Mouse (Mus musculus) liver, postnatal 0 days (tissue): ENCODE data around the gene Mmd2. TPM values are rescaled to one million over a fixed set of nuclear protein-coding genes. Genes with fewer than 3 reads are reported as not detected.

ENCODE experiments used
- ATAC-seq: fragments of 200-750 bp; cut with Nextera tagmentation; 2 replicates; pipeline ENCODE4 v1.8.0; 2017; ENCODE audit warnings: mild to moderate bottlenecking, moderate library complexity
- DNase-seq: peaks from one replicate; pipeline ENCODE4 v3.0.0-alpha.2; 2016
- H3K27ac ChIP-seq: fragments of 300-500 bp; sonication (generic); 2 replicates; pipeline ENCODE4 v1.5.1; 2014; ENCODE audit warnings: antibody characterized with exemption, moderate library complexity, mild to moderate bottlenecking, low read depth
- H3K27me3 ChIP-seq: fragments of 300-500 bp; sonication (generic); 2 replicates; pipeline ENCODE4 v1.6.1; 2014; ENCODE audit warnings: low read length, control low read depth, mixed read lengths; ENCODE audit not compliant: insufficient read depth
- H3K36me3 ChIP-seq: fragments of 300-500 bp; sonication (generic); replicated peaks from 2 replicates; pipeline ENCODE4 v1.6.1; 2014; ENCODE audit warnings: mild to moderate bottlenecking, control low read depth, low read length, moderate library complexity, mixed read lengths; ENCODE audit not compliant: insufficient read depth
- H3K4me1 ChIP-seq: fragments of 300-500 bp; sonication (generic); 2 replicates; pipeline ENCODE4 v1.6.1; 2014; ENCODE audit warnings: antibody characterized with exemption, mild to moderate bottlenecking, control low read depth; ENCODE audit not compliant: insufficient read depth
- H3K4me2 ChIP-seq: fragments of 300-500 bp; sonication (generic); 2 replicates; pipeline ENCODE4 v1.6.1; 2014; ENCODE audit warnings: low read depth, mild to moderate bottlenecking, low read length, moderate library complexity, mixed read lengths
- H3K4me3 ChIP-seq: fragments of 300-500 bp; sonication (generic); 2 replicates; pipeline ENCODE4 v1.5.1; 2014; ENCODE audit warnings: low read depth, low read length
- H3K9ac ChIP-seq: fragments of 300-500 bp; sonication (generic); replicated peaks from 2 replicates; pipeline ENCODE4 v1.6.1; 2014; ENCODE audit warnings: mild to moderate bottlenecking, moderate library complexity
- H3K9me3 ChIP-seq: fragments of 300-500 bp; sonication (generic); 2 replicates; pipeline ENCODE4 v1.6.1; 2016; ENCODE audit warnings: mild to moderate bottlenecking, control low read depth, low read length, mixed read lengths
- CTCF ChIP-seq: sonication (generic); IDR thresholded peaks from 2 replicates; pipeline ENCODE4 v1.5.1; 2016; ENCODE audit warnings: antibody characterized with exemption, low read depth
- EP300 ChIP-seq: IDR thresholded peaks from 2 replicates; pipeline ENCODE4 v1.6.1; 2016; ENCODE audit warnings: antibody characterized with exemption, low read depth, mild to moderate bottlenecking
- WGBS: fragments of 180-500 bp; shearing (Covaris S2); extraction: QIAGEN DNeasy Blood & Tissue Kit; methylation state at CpG from one replicate; pipeline ENCODE4 v1.1.7; 2014; ENCODE audit not compliant: insufficient replicate concordance; 5-methylcytosine and 5-hydroxymethylcytosine counted together
- polyA plus RNA-seq: library from polyadenylated mRNA; unstranded; fragments of >200 nt; fragmentation: Nextera tagmentation; extraction: Ambion mirVana; gene quantifications from 2 replicates; pipeline ENCODE4 v1.2.1, GENCODE M21; 2015

Mmd2 gene
- polyA plus RNA-seq, 1 experiment from 2014 or later = 11.8 TPM

DNA sequence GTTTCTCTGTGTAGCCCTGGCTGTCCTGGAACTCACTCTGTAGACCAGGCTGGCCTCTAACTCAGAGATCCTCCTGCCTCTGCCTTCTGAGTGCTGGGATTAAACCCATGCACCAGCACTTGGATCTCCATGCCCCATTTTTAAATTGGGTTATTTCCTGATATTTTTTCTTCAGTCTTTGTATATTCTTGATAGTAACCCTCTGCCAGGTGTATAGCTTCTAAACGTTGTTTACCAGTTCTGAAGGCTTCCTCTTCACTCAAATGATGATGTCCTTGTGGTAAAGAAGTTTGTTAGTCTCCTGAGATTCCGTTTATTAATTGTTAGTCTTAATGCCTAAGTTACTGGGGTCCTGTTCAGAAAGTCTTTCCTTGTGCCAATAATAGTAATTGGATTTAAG is 18.8 kb upstream of the Mmd2 start, which contains the start of gene Wipi2:
Gene Wipi2 (plus strand): TSS at position 301 of the 400 bp plus-strand sequence.
- Histone ChIP-seq H3K4me2 (peak within 1 kb of the TSS; percentile 75), H3K36me3 (peaks cover 6% of the 10 kb centered on the region), H3K9ac (no peak within 1 kb of the TSS; the same call in 1 of the 2 replicates), H3K9me3 (no peaks in the 10 kb centered on the region), H3K4me3 (peak within 1 kb of the TSS; percentile 96), H3K4me1 (peaks cover 21% of the 10 kb centered on the region), H3K27ac (peak within 1 kb of the TSS; percentile 70), H3K27me3 (no peaks in the 10 kb centered on the region)
- TF ChIP-seq CTCF = no peak
- no peak for TF ChIP-seq EP300
- ATAC-seq = no peak
- 80% methylated on average over 2 of the region's 2 CpGs for WGBS
- DNase-seq = no peak

DNA sequence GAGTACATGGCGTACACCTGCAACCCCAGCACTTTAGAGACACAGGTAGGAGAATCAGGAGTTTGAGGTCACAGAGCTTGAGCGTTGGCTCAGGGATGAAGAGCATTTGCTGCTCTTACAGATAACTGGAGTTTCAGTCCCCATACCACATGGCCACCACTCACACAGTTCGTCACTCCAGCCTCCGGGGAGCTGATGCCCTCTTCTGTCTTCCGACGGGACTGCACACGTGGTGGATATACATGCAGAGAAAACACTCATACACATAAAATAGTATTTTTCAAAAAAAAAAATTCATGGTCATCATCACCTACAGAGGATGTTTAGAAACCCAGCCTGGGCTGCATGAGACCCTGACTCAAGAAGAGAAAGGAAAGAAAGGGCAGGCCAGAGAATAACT is 14.5 kb upstream of the Mmd2 start:
- WGBS = 81% methylated on average over 7 of the region's 7 CpGs
- Histone ChIP-seq H3K4me1 (no peaks in the 10 kb centered on the region), H3K36me3 (no peaks in the 10 kb centered on the region), H3K27ac (no peak overlapping the region), H3K9me3 (no peaks in the 10 kb centered on the region), H3K9ac (no peak overlapping the region), H3K27me3 (no peaks in the 10 kb centered on the region), H3K4me3 (no peak overlapping the region), H3K4me2 (no peak overlapping the region)
- ATAC-seq (no peak), DNase-seq (no peak)
- TF ChIP-seq EP300 (no peak), CTCF (no peak)

DNA sequence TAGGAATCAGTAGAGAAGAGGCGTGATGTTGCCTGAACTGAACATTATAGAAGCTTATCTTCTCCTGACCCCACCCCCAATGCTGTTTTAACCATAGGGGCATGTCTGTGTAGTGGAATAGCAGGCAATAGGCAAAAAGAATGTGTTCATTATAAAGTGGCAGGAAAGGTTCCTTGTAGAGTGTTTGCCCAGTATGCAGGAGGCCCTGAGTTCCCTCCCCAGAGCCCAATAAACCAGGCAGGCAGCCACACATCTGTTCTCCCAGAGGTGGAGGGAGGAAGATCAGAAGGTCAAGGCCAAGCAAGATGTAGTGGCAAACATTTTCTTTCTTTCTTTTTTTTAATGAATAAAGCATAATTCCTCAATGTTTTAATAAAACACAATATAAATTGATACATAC is 13.5 kb upstream of the Mmd2 start:
- H3K9me3 ChIP-seq = no peaks in the 10 kb centered on the region
- TF ChIP-seq EP300 (no peak), CTCF (no peak)
- H3K4me3 ChIP-seq = no peak overlapping the region
- H3K36me3 ChIP-seq = no peaks in the 10 kb centered on the region
- no peaks in the 10 kb centered on the region for H3K27me3 ChIP-seq
- DNase-seq (no peak), ATAC-seq (no peak)
- no peak overlapping the region for H3K4me2 ChIP-seq
- H3K4me1 ChIP-seq = no peaks in the 10 kb centered on the region
- no peak overlapping the region for H3K27ac ChIP-seq
- 37% methylated on average over 1 of the region's 1 CpGs for WGBS
- H3K9ac ChIP-seq = no peak overlapping the region

DNA sequence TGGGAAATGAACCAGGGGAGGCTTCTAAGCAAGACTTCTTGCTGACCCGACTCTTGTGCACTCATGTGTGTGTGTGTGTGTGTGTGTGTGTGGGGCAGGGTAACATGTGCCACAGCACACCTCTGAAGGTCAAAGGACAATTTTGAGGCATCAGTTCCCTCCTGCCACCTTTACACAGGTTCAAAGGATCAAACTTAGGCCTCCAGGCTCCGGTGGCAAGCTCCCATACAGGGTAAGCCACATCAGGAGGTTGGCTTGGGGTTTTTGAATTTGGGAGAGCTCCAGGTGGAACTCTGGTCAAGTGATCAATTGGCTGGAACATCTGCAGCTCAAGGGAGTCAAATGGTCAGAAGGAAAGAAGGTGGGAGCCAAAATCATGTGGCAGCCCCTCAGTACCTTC is 12.8 kb upstream of the Mmd2 start:
- H3K4me3 ChIP-seq = no peak overlapping the region
- TF ChIP-seq EP300 (no peak), CTCF (no peak)
- H3K36me3 ChIP-seq = no peaks in the 10 kb centered on the region
- no peak for DNase-seq
- no peak overlapping the region for H3K27ac ChIP-seq
- 58% methylated on average over 2 of the region's 2 CpGs for WGBS
- H3K9me3 ChIP-seq = no peaks in the 10 kb centered on the region
- no peaks in the 10 kb centered on the region for H3K4me1 ChIP-seq
- no peak overlapping the region for H3K9ac ChIP-seq
- ATAC-seq = no peak; the same call in 1 of the 2 replicates
- H3K4me2 ChIP-seq = no peak overlapping the region
- H3K27me3 ChIP-seq = no peaks in the 10 kb centered on the region

DNA sequence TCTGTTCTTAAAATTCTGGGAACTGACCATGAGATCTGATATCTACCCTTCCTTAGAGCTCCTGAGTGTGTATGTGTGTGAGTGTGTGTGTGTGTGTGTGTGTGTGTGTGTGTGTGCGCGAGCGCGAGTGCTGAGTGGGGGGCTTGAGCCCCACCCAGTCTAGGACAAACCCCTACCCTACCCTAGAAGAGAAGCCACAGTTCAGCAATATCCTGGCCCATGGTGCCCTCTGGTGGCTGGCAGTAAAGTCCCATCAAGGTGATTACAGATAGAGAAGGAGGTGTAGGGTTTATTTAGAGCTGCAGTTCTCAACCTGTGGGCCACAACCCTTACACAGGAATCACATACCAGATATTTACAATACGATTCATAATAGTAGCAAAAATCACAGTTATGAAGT is 11.3 kb upstream of the Mmd2 start:
- Histone ChIP-seq H3K9me3 (no peaks in the 10 kb centered on the region), H3K27me3 (no peaks in the 10 kb centered on the region), H3K4me2 (no peak overlapping the region), H3K36me3 (no peaks in the 10 kb centered on the region), H3K9ac (no peak overlapping the region), H3K27ac (no peak overlapping the region), H3K4me3 (no peak overlapping the region), H3K4me1 (no peaks in the 10 kb centered on the region)
- DNase-seq (peak; percentile 65), ATAC-seq (no peak)
- WGBS = 18% methylated on average over 5 of the region's 5 CpGs
- TF ChIP-seq EP300 (no peak), CTCF (peak; percentile 80)

DNA sequence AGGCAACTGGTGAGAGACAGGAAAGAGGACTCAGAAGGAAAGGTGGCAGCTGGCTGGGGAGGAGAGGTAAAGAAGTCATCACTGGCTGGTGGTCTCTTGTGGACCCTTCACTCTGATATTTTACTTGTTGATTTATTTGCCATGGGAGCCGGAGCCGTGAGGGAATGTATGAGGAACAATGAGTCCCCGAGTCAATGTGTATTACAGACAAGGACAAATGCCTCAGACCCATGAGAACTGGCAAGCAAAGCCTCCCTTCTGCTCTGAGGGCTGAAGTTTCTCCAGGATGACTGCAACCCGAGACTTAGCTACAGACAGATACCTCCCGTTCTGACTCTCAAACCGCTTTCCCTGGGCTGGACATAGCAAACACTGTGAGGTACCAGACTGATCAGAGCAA is 7.7 kb upstream of the Mmd2 start:
- Histone ChIP-seq H3K36me3 (no peaks in the 10 kb centered on the region), H3K4me2 (no peak overlapping the region), H3K4me3 (no peak overlapping the region), H3K9me3 (no peaks in the 10 kb centered on the region), H3K27me3 (no peaks in the 10 kb centered on the region), H3K9ac (no peak overlapping the region), H3K27ac (no peak overlapping the region), H3K4me1 (no peaks in the 10 kb centered on the region)
- 38% methylated on average over 6 of the region's 6 CpGs for WGBS
- no peak for ATAC-seq
- no peak for TF ChIP-seq EP300
- TF ChIP-seq CTCF = no peak
- no peak for DNase-seq

DNA sequence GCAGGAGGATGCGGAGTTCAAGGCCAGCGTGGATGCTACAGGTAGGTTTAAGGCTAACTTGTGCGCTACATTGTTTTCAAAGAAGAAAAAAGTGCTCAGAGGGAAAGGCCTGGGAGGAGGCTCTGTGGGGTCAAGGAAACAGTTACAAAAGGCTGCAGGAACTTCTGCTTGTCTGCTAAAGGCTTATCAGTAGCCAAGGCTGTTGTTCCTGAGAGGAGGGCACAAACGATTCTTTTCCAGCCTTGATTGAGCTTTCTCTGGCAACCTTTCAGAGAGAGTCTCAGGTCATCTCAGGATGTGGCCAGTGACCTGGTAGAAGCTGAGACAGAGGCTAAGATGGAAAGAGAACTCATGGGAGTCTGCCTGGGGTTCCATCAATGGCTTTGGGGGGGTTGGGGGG is 7.0 kb upstream of the Mmd2 start:
- Histone ChIP-seq H3K9ac (no peak overlapping the region), H3K27me3 (no peaks in the 10 kb centered on the region), H3K4me1 (no peaks in the 10 kb centered on the region), H3K36me3 (no peaks in the 10 kb centered on the region), H3K9me3 (no peaks in the 10 kb centered on the region), H3K4me3 (no peak overlapping the region), H3K4me2 (no peak overlapping the region), H3K27ac (no peak overlapping the region)
- ATAC-seq (no peak), DNase-seq (no peak)
- TF ChIP-seq EP300 (no peak), CTCF (no peak)
- 65% methylated on average over 4 of the region's 4 CpGs for WGBS
